Mouse (Mus musculus): ENCODE measurements around the gene Tfec. TPM values are rescaled to one million over a fixed set of nuclear protein-coding genes. Genes with fewer than 3 reads are reported as not detected.

The Tfec gene
- under 1 TPM in 1 of 2 experiments, not detected in 1; 0.37 TPM for total RNA-seq (2021)
- long read RNA-seq, experiment 1 = 0 reads
- long read RNA-seq, experiment 2 = 0 reads

- intact Hi-C loops (cut with DNase I) = no loop called here
- no peak for DNase-seq (ENCODE audit: low spot score in 2 of 2)
Observed at GRCm38 (mm10) chr6:16898251-16898862, at the start of gene Tfec. Gene Tfec, minus strand, starts transcription at chr6:16898441.

DNA sequence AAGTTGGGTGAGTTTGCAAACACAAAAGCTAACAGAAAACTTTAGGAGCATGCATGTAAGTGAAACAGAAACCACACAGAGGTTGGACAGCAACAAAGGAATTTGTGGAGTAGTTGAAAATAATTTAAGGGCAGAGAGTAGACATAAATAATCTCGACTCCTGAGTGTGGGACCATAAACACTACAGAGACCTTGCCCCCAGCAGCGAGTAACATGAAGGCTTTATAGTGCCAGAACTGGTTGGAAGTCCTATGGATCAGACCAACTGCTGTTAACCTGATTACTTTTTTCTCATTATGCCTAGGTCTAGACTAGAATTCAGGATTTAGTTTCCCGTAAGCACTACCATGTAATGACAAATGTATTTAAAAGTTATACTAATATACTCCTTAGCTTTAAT is 49.6 kb upstream of the Tfec start:
- DNase-seq (ENCODE audit: low spot score in 2 of 2) = no peak
- intact Hi-C loops (cut with DNase I) = no loop called here

DNA sequence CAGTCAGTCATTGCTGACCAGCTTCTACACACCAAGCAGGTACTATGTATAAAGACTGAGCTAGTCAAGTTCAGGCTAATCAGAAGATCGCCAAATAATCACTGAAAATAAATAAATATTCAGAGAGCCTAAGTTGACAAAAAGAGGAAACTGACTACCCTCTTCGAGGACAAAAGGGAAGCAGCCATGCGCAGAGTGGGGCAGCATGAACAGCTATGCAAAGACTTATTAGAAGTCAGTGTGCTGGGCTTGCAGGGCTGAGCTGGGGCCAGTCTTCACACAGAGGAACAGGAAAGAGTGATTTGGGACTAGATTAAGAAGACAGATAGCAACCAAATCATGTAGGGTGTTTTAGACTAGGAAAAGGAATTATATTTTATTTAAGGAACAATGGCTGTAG is 45.3 kb upstream of the Tfec start:
- intact Hi-C loops (cut with DNase I) = no loop called here
- DNase-seq (ENCODE audit: low spot score in 2 of 2) = no peak

GRCm38 (mm10) chr6:16942433-16942832 is 44.2 kb upstream of the Tfec start:
- DNase-seq (ENCODE audit: low spot score in 2 of 2) = no peak
- intact Hi-C loops (cut with DNase I) = no loop called here

DNA sequence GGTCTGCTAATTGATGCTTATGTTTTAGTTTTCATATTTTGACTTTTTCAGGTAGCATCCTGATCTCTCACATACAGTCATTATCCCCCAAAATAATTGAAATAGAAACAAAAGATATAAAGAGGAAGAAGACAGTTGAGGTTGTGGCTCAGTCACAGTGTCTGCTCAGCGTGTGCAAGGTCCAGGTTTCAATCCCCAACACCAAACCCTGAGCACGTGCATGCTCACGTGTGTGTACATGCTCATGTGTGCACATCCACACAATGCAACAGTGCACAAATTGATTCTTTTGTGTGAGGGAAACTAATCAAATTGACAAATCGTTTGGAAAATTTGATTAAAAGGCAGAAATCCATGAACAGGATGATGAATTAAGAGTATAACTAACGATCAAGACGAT is 32.8 kb upstream of the Tfec start:
- intact Hi-C loops (cut with DNase I) = no loop called here
- DNase-seq (ENCODE audit: low spot score in 2 of 2) = no peak

DNA sequence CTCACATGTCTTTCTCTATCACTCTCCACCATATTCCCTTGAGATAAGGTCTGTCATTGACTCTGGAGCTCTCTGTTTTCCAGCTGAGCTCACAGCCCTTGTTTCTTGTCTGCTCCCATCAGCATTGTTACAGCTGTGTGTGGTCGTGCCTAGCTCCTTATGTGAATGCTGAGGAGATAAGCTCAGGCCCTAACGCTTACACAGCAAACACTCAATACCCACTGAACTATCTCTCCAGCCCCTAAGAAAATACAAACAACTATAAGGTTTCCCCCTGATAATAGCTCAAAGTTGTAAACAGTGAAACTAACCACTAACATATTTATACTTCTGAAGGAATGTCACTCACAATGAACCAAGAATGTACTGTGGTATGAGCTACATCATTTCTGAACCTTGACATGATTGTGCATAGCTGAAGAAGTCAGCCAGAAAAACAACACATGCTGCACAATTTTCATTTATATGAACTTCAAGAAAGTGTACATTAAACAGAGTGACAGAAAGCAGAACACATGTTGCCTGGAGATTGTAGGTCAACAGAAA is 21.9 kb upstream of the Tfec start:
- intact Hi-C loops (cut with DNase I) = no loop called here
- DNase-seq (ENCODE audit: low spot score in 2 of 2) = no peak

- intact Hi-C loops (cut with DNase I) = no loop called here
- DNase-seq (ENCODE audit: low spot score in 2 of 2) = no peak
Observed at GRCm38 (mm10) chr6:16891819-16892218, 6.4 kb downstream of the Tfec start.

DNA sequence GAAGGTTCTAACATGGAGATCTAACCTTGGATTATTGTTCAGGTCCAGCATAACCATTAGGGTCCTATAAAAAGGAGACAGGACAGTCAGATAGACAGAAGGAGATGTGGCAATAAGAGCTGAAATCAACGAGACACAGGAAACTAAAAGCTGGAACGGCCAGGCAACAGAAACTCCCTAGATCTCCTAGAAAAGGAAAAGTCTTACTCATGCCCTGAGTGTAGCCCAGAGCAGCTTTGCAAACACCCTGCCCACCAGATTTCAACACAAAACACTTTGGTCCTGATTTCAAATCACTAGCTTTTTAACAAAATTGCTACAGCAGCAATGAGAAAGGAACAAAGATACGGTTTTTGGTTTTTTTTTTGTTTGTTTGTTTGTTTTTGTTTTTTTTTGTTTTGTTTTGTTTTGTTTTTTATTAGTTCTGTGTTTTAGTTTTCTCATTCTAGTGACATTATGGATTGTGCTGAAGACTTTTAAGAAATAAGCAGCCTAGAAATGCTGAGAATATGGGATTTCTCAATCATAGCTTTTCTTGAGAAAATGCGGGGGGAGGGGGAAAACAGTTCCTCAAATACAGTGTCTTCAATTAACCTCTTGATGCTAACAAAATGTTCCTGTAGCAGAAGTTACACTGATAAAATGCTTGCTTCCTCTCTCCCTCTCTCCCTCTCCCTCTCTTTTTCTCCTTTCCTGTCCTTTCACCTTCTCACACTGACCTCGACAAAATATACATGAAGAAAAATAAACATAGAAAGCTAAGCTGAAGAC is 14.5 kb downstream of the Tfec start:
- no peak for DNase-seq (ENCODE audit: low spot score in 2 of 2)
- intact Hi-C loops (cut with DNase I) = no loop called here

DNA sequence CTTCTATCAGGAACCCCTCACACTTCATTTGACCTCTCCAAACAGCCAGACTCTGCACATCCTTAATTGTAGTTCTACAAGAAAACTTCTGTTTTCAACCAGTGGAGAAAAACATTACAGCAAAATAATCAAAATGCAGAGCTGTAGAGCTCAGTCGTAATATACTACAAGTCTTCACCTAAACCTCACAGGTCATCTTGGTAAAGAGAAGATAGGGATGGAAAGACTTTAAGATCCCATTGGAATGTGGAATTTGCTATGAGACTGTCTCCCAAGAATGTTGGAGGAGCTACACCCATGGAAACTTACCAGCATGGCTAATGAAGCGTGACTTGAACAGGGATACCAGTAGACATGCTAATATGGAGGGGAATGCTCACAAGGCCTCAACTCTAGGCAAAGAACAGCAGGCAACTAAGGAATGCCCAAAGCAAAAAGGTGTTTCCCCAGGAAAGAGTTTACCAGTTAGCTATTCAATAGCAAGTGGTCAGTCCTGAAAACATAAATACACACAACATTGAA is 24.2 kb downstream of the Tfec start:
- intact Hi-C loops (cut with DNase I) = no loop called here
- no peak for DNase-seq (ENCODE audit: low spot score in 2 of 2)

DNA sequence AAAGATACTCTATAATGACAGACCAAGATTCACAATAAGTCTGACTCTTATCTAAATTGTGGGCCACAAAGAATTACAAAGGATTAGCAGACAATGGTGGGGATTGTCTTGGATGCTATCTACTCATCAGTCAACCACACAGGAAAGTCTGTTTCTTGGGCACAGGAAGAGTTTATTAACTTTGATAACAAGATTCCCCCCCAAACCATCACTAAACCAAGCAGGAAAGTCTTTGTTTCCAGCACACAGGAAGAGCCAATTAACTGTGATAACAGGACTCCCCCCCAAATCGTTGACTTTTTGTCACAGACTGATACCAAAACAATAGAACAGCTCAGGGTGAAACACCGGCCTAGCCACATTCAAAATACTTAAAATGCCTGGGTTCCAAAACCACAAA is 28.2 kb downstream of the Tfec start:
- intact Hi-C loops (cut with DNase I) = no loop called here
- DNase-seq (ENCODE audit: low spot score in 2 of 2) = no peak

- intact Hi-C loops (cut with DNase I) = no loop called here
- no peak for DNase-seq (ENCODE audit: low spot score in 2 of 2)
Observed at GRCm38 (mm10) chr6:16868314-16868713, 29.9 kb downstream of the Tfec start.

GRCm38 (mm10) chr6:16862753-16863508 is 35.3 kb downstream of the Tfec start:
- intact Hi-C loops (cut with DNase I) = no loop called here
- DNase-seq (ENCODE audit: low spot score in 2 of 2) = no peak

DNA sequence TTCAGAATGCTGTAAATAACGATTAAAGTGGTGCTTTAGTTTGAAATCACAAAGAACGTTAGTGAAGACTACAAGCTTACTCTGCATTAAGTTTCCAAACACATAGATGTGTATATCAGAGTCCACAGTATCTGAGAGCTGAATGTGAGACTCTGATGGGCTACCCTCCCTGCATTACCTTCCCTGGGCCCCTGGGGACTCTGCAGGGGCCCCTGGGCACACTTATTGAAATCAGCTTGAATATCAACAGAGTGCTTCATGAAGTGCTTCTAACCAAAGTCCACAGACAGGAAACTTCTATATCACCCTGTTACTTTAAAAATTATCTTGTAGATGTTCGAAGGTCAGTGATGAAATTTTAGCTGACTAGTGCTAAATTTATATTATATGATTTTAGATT is 36.2 kb downstream of the Tfec start:
- intact Hi-C loops (cut with DNase I) = no loop called here
- DNase-seq (ENCODE audit: low spot score in 2 of 2) = no peak

DNA sequence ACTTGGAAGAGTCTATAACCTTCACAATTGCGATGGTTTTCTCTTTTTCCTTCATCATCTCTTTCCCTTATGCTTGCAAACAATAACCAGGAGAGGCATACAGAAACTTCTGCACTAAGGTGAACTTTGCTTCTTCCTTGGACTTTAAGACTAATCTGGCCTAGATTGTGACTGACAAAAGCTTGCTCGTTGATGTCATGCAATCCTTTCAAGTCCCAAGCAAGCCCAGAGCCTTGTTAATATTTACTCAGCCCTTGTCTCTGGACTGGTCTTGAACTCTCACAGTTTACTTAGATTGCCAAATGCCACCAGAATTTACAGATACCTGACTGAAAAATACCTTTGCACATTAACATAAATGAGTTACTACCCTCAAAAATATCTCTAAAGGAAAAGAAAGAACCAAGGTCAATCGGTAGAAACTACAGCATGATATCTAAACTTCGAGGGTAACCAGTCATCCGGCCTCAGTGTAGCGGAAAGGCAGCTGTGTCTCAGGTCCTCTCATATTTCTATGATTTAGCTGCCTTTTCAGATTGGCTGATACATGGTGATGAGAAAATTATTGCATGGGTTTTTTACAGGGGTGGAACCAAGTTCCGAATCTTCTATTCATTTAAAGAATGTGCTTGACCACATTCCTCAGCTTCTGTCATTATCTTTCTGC is 42.2 kb downstream of the Tfec start:
- DNase-seq (ENCODE audit: low spot score in 2 of 2) = no peak
- intact Hi-C loops (cut with DNase I) = no loop called here

DNA sequence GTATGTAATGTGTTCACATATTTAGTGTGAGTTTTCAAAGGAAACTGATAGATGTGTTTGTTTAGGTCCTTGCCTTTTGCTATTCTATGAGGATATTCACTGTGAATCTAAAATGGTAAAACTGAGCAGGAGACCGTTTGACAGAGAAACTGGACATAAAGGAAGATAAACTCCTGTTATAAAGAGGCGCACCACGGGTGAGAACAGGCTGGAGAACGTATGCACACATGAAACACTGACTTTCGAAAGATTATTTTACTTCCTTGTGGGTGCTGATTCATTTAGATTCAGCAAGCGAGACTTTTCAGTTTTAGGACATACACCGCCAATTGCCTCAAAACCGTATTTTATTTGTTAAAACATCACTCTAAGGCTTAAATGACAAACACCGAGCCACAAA is 43.3 kb downstream of the Tfec start:
- DNase-seq (ENCODE audit: low spot score in 2 of 2) = no peak
- intact Hi-C loops (cut with DNase I) = no loop called here

- intact Hi-C loops (cut with DNase I) = no loop called here
- DNase-seq (ENCODE audit: low spot score in 2 of 2) = no peak
Observed at GRCm38 (mm10) chr6:16846521-16846920, 51.7 kb downstream of the Tfec start.

- DNase-seq (ENCODE audit: low spot score in 2 of 2) = no peak
- intact Hi-C loops (cut with DNase I) = no loop called here
Observed at GRCm38 (mm10) chr6:16835631-16836030, 62.6 kb downstream of the Tfec start.

DNA sequence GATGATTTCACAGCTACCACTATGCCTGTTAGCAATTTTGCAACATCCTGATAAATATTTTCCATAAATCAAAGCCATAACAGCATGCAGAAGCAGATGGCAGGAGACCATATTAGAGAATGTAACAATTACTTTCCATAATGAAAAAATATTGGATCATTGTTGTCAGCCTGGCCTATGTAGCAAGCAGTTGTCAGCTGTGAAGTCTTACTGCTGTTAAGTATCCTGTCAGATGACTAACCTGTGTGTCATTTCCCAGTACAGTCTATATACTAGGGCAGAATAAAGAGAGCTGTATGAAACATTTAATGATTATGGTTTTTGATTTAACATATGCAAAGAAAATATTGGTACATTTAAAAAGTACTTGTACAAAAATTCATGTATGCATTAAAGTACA is 69.9 kb downstream of the Tfec start:
- DNase-seq (ENCODE audit: low spot score in 2 of 2) = no peak
- intact Hi-C loops (cut with DNase I) = no loop called here

GRCm38 (mm10) chr6:16821985-16822384 is 76.3 kb downstream of the Tfec start:
- intact Hi-C loops (cut with DNase I) = no loop called here

More at GRCm38 (mm10) chr6:16821985-16822384, 76.3 kb downstream of the Tfec start:
- no peak for DNase-seq (ENCODE audit: low spot score in 2 of 2)

Data from left cerebral cortex, postnatal 14 days (tissue).